Mouse (Mus musculus) CH12.LX (cell line): ENCODE measurements around the gene Zfp493.
"Not testable (repeated sequence)": the region's sequence is repeated elsewhere in the genome, so short reads cannot be mapped to it uniquely, and the experiment has no call there.

Source experiments
- CHD1 ChIP-seq: IDR thresholded peaks from 2 replicates; pipeline ENCODE4 v1.6.1; 2012; ENCODE audit warnings: low read depth, low read length, improper control_type of control experiment, inconsistent platforms
- CTCF ChIP-seq, 2 experiments: IDR thresholded peaks in 1 of 2; conservative IDR thresholded peaks in 1 of 2; 2 replicates each; pipeline ENCODE4 v1.5.1; 2011 to 2012; ENCODE audit warnings: low read depth in 2 of 2, low read length in 2 of 2, improper control_type of control experiment in 1 of 2, inconsistent platforms in 1 of 2, mild to moderate bottlenecking in 1 of 2, moderate library complexity in 1 of 2
- E2F4 ChIP-seq: IDR thresholded peaks from 2 replicates; pipeline ENCODE4 v1.6.1; 2011; ENCODE audit warnings: low read depth, low read length, improper control_type of control experiment; ENCODE audit not compliant: insufficient replicate concordance
- EP300 ChIP-seq: IDR thresholded peaks from 2 replicates; pipeline ENCODE4 v1.6.1; 2011; ENCODE audit warnings: low read length, improper control_type of control experiment
- HCFC1 ChIP-seq: IDR thresholded peaks from 2 replicates; pipeline ENCODE4 v1.6.1; 2012; ENCODE audit warnings: low read depth, mild to moderate bottlenecking, inconsistent platforms, low read length, improper control_type of control experiment
- KAT2A ChIP-seq: IDR thresholded peaks from 2 replicates; pipeline ENCODE4 v1.6.1; 2012; ENCODE audit warnings: low read length, improper control_type of control experiment, inconsistent platforms; ENCODE audit not compliant: insufficient replicate concordance
- MYC ChIP-seq: IDR thresholded peaks from 2 replicates; pipeline ENCODE4 v1.6.1; 2011; ENCODE audit warnings: low read depth, mild to moderate bottlenecking, improper control_type of control experiment, low read length
- POLR2A ChIP-seq: IDR thresholded peaks from 2 replicates; pipeline ENCODE4 v1.6.1; 2011; ENCODE audit warnings: low read depth, mild to moderate bottlenecking, improper control_type of control experiment, low read length
- RCOR1 ChIP-seq: conservative IDR thresholded peaks from 2 replicates; pipeline ENCODE4 v1.6.1; 2012; ENCODE audit warnings: low read depth, mild to moderate bottlenecking, inconsistent platforms, low read length, improper control_type of control experiment
- SMC3 ChIP-seq: IDR thresholded peaks from 2 replicates; pipeline ENCODE4 v1.6.1; 2011; ENCODE audit warnings: low read depth, low read length, improper control_type of control experiment
- TCF12 ChIP-seq: IDR thresholded peaks from 2 replicates; pipeline ENCODE4 v1.6.1; 2014; ENCODE audit warnings: low read depth, mild to moderate bottlenecking, inconsistent platforms, low read length, improper control_type of control experiment
- ZC3H11A ChIP-seq: IDR thresholded peaks from 2 replicates; pipeline ENCODE4 v1.6.1; 2012; ENCODE audit warnings: low read depth, mild to moderate bottlenecking, inconsistent platforms, low read length, improper control_type of control experiment

DNA sequence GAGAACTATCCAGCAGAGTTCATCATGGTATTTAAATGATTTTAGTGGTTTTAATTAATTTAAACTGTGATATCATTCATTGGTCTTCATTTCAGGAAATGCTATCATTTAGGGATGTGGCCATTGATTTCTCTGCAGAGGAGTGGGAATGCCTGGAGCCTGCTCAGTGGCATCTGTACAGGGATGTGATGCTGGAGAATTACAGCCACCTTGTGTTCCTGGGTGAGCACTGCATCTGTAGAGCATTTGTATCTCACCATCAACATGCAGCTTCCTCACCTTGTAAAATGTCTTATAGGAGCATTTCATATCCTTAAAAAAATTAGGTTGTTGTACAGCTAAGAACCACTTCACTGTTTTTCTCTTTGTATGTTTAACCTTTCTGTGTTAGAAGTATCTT lies 53.6 kb downstream of the Zfp493 start:
- TF ChIP-seq E2F4, HCFC1, CHD1, TCF12, EP300, ZC3H11A, SMC3, KAT2A, POLR2A, RCOR1, MYC: not testable (repeated sequence)
- TF ChIP-seq CTCF (conservative IDR thresholded peaks at IDR 0.05 in 1 of 2, IDR thresholded peaks at IDR 0.05 in 1 of 2; ENCODE audit: low read depth in 2 of 2, low read length in 2 of 2), result peak in 1 of 2 experiments; percentile 32; a peak in 2 of 4 replicates
